In genomic region chr19:24342786-24343185, GRCm38 (mm10) we compare ENCODE assay signal across 23 mouse cellular contexts.
DNase-seq lines count a peak whose midpoint lies in the region; ATAC-seq lines count a peak whose summit lies in the region.
"Had no signal": no experiment of that assay in that cellular context is flagged by ENCODE, and none has a peak within 500 bp of the region (broad histone marks: within the 10 kb centered on the region; RNA-seq: fewer than 3 reads in every experiment).

No protein-coding gene starts in this region.

- no peak for ATAC-seq in heart, embryonic 14.5 days (ENCODE audit: insufficient number of reproducible peaks, insufficient read depth, low FRiP score, low read depth)
- ATAC-seq: CD4-positive, CD25-positive, alpha-beta regulatory T cell, adult 4 months; forebrain, embryonic 16.5 days had no signal

- H3K36me3 ChIP-seq in heart, embryonic 14.5 days (ENCODE audit: control insufficient read depth, insufficient read depth, low read length): no peaks in the 10 kb centered on the region
- H3K36me3 ChIP-seq: embryonic facial prominence, embryonic 10.5 days; hindbrain, embryonic 15.5 days; limb, embryonic 10.5 days; stomach, embryonic 15.5 days had no signal

- intact Hi-C loops in heart, postnatal 14 days (cut with DNase I): no loop called here
- intact Hi-C loops in heart, postnatal 10 days (cut with DNase I): no loop called here

- H3K4me2 ChIP-seq in heart, embryonic 14.5 days (ENCODE audit: low read length): peak overlapping the region; percentile 22
- H3K4me2 ChIP-seq: hindbrain, embryonic 15.5 days; liver, embryonic 15.5 days; midbrain, embryonic 11.5 days; stomach, embryonic 15.5 days had no signal

- DNase-seq in heart, adult 11 months: peak; percentile 8
- DNase-seq in heart, postnatal 14 days: no peak
- DNase-seq in heart, postnatal 10 days: no peak
- peak; percentile 29 for DNase-seq in lung, postnatal 36 days
- no peak for DNase-seq in lung, postnatal 10 days
- no peak for DNase-seq in embryo, embryonic 11 days
- DNase-seq: adrenal gland, postnatal 25 days; cerebellum, adult 9-10 months; gastrocnemius, postnatal 25 days; kidney, postnatal 25 days; liver; thymus, adult 18-20 months; thymus, postnatal 36 days had no signal

- no peaks in the 10 kb centered on the region for H3K27me3 ChIP-seq in heart, embryonic 14.5 days (ENCODE audit: control insufficient read depth, insufficient read depth, low read length)
- H3K27me3 ChIP-seq: hindbrain, embryonic 15.5 days; liver, embryonic 15.5 days; stomach, embryonic 15.5 days had no signal

- H3K9me3 ChIP-seq in heart, embryonic 14.5 days (ENCODE audit: control insufficient read depth, low read length): 0 out of 2 replicates have a peak, but pooled peaks cover 3% of the 10 kb centered on the region
- H3K9me3 ChIP-seq: embryonic facial prominence, embryonic 10.5 days; hindbrain, embryonic 15.5 days; limb, embryonic 10.5 days; liver, embryonic 15.5 days; stomach, embryonic 15.5 days had no signal

- no peak overlapping the region for H3K4me3 ChIP-seq in heart, embryonic 14.5 days (ENCODE audit: control insufficient read depth in 1 of 2, insufficient read depth in 1 of 2, low read depth in 1 of 2, low read length in 2 of 2)
- H3K4me3 ChIP-seq: embryonic facial prominence, embryonic 10.5 days; hindbrain, embryonic 15.5 days; layer of hippocampus, adult 2 months; limb, embryonic 10.5 days; liver, embryonic 15.5 days; stomach, embryonic 15.5 days had no signal

- peak overlapping the region in 1 of 2 experiments; percentile 70; a peak in 3 of 4 replicates for H3K27ac ChIP-seq in heart, embryonic 14.5 days (replicated peaks in 1 of 2; ENCODE audit: control insufficient read depth in 1 of 2, insufficient read depth in 1 of 2, low read depth in 2 of 2, low read length in 2 of 2)
- H3K27ac ChIP-seq: embryonic facial prominence, embryonic 10.5 days; hindbrain, embryonic 15.5 days; layer of hippocampus, adult 2 months; limb, embryonic 10.5 days; liver, embryonic 15.5 days; stomach, embryonic 15.5 days had no signal

- peaks cover 11 to 20% of the 10 kb centered on the region in 2 experiments for H3K4me1 ChIP-seq in heart, embryonic 14.5 days (ENCODE audit: control insufficient read depth in 2 of 2, insufficient read depth in 2 of 2, low read length in 2 of 2)
- H3K4me1 ChIP-seq: embryonic facial prominence, embryonic 10.5 days; hindbrain, embryonic 15.5 days; limb, embryonic 10.5 days; liver, embryonic 15.5 days had no signal

- 15% methylated on average over 5 of the region's 5 CpGs for WGBS in heart, embryonic 14.5 days

- peak overlapping the region; percentile 49; the same call in 1 of the 2 replicates for H3K9ac ChIP-seq in heart, embryonic 14.5 days (ENCODE audit: low read length)
- H3K9ac ChIP-seq: hindbrain, embryonic 15.5 days; liver, embryonic 15.5 days; stomach, embryonic 15.5 days had no signal

Comparison
In these comparisons a context has a peak if more than half of its experiments do, and no peak if none do; other contexts are left out.
1. DNase-seq: peak in heart, adult 11 months (single experiment) and lung, postnatal 36 days (single experiment); none in heart, postnatal 14 days (0 of 2), heart, postnatal 10 days (0 of 2), lung, postnatal 10 days (single experiment) and embryo, embryonic 11 days (single experiment).